Mouse (Mus musculus): ENCODE measurements at regions not wholly inside any gene's neighbourhood (a gene's known extent, or its start where the extent isn't known, plus 50 kb on each side); places are given as distances from the start of the nearest gene placed in this dataset.

GRCm38 (mm10) chr10:44765527-44765926 is 237.2 kb upstream of the Prdm1 start:
- Histone ChIP-seq H3K27me3 (ENCODE audit: control insufficient read depth, insufficient read depth, low read length) (no peaks in the 10 kb centered on the region), H3K27ac (replicated peaks; ENCODE audit: low read depth, low read length) (no peak overlapping the region), H3K9ac (ENCODE audit: low read depth, low read length, severe bottlenecking) (no peak overlapping the region), H3K4me1 (ENCODE audit: control insufficient read depth, insufficient read depth, low read length) (no peaks in the 10 kb centered on the region), H3K9me3 (ENCODE audit: control insufficient read depth, low read length) (no peaks in the 10 kb centered on the region), H3K4me2 (replicated peaks; ENCODE audit: low read depth, low read length, severe bottlenecking) (no peak overlapping the region), H3K4me3 (replicated peaks; ENCODE audit: low read length) (no peak overlapping the region), H3K36me3 (ENCODE audit: control insufficient read depth, insufficient read depth, low read length) (no peaks in the 10 kb centered on the region)
- no peak for TF ChIP-seq POLR2A (IDR thresholded peaks at IDR 0.05; ENCODE audit: borderline replicate concordance, extremely low read depth, insufficient read depth, insufficient read length)
- no peak for DNase-seq (ENCODE audit: low spot score)
- WGBS, result 82% methylated on average over 3 of the region's 3 CpGs
- ATAC-seq (ENCODE audit: low FRiP score, low read depth), result no peak

GRCm38 (mm10) chr10:44763102-44763501 is 234.8 kb upstream of the Prdm1 start:
- 7% methylated on average over 3 of the region's 3 CpGs for WGBS
- Histone ChIP-seq H3K27me3 (ENCODE audit: control insufficient read depth, insufficient read depth, low read length) (no peaks in the 10 kb centered on the region), H3K9ac (ENCODE audit: low read depth, low read length, severe bottlenecking) (no peak overlapping the region), H3K4me2 (replicated peaks; ENCODE audit: low read depth, low read length, severe bottlenecking) (no peak overlapping the region), H3K4me3 (replicated peaks; ENCODE audit: low read length) (no peak overlapping the region), H3K4me1 (ENCODE audit: control insufficient read depth, insufficient read depth, low read length) (no peaks in the 10 kb centered on the region), H3K36me3 (ENCODE audit: control insufficient read depth, insufficient read depth, low read length) (no peaks in the 10 kb centered on the region), H3K9me3 (ENCODE audit: control insufficient read depth, low read length) (no peaks in the 10 kb centered on the region), H3K27ac (replicated peaks; ENCODE audit: low read depth, low read length) (no peak overlapping the region)
- no peak for TF ChIP-seq POLR2A (IDR thresholded peaks at IDR 0.05; ENCODE audit: borderline replicate concordance, extremely low read depth, insufficient read depth, insufficient read length)
- no peak for DNase-seq (ENCODE audit: low spot score)
- ATAC-seq (ENCODE audit: low FRiP score, low read depth), result no peak

DNA sequence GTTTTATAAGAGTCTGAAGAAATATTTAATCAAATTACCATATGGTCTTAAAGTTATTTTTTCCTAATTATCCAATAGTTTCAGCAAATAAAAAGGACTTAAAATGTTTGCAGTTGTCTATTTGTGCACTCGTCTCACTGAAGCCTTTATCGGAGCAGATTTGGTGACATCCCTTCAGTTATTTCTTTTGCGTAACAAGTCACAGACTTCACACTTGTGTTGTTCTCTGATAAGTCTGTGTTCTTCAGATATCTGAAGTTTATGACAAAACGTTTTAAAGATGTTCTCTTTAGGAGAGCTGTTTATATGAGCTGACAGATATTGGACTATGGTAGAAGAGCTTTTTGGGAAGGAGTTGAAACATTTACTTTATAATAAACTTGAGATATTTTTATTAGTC is 233.8 kb upstream of the Prdm1 start:
- DNase-seq (ENCODE audit: low spot score), result no peak
- Histone ChIP-seq H3K4me3 (replicated peaks; ENCODE audit: low read length) (no peak overlapping the region), H3K9me3 (ENCODE audit: control insufficient read depth, low read length) (no peaks in the 10 kb centered on the region), H3K4me2 (replicated peaks; ENCODE audit: low read depth, low read length, severe bottlenecking) (no peak overlapping the region), H3K4me1 (ENCODE audit: control insufficient read depth, insufficient read depth, low read length) (no peaks in the 10 kb centered on the region), H3K9ac (ENCODE audit: low read depth, low read length, severe bottlenecking) (no peak overlapping the region), H3K36me3 (ENCODE audit: control insufficient read depth, insufficient read depth, low read length) (no peaks in the 10 kb centered on the region), H3K27ac (replicated peaks; ENCODE audit: low read depth, low read length) (no peak overlapping the region), H3K27me3 (ENCODE audit: control insufficient read depth, insufficient read depth, low read length) (no peaks in the 10 kb centered on the region)
- TF ChIP-seq POLR2A (IDR thresholded peaks at IDR 0.05; ENCODE audit: borderline replicate concordance, extremely low read depth, insufficient read depth, insufficient read length), result no peak
- ATAC-seq (ENCODE audit: low FRiP score, low read depth), result no peak
- WGBS, result 73% methylated on average over 4 of the region's 4 CpGs

GRCm38 (mm10) chr10:44761324-44761723 is 233.0 kb upstream of the Prdm1 start:
- TF ChIP-seq POLR2A (IDR thresholded peaks at IDR 0.05; ENCODE audit: borderline replicate concordance, extremely low read depth, insufficient read depth, insufficient read length), result no peak
- H3K27ac ChIP-seq (replicated peaks; ENCODE audit: low read depth, low read length), result no peak overlapping the region
- H3K4me2 ChIP-seq (replicated peaks; ENCODE audit: low read depth, low read length, severe bottlenecking), result no peak overlapping the region
- ATAC-seq (ENCODE audit: low FRiP score, low read depth), result no peak
- no peaks in the 10 kb centered on the region for H3K36me3 ChIP-seq (ENCODE audit: control insufficient read depth, insufficient read depth, low read length)
- no peak overlapping the region for H3K4me3 ChIP-seq (replicated peaks; ENCODE audit: low read length)
- H3K9ac ChIP-seq (ENCODE audit: low read depth, low read length, severe bottlenecking), result no peak overlapping the region
- H3K4me1 ChIP-seq (ENCODE audit: control insufficient read depth, insufficient read depth, low read length), result no peaks in the 10 kb centered on the region
- no peaks in the 10 kb centered on the region for H3K9me3 ChIP-seq (ENCODE audit: control insufficient read depth, low read length)
- 82% methylated on average over 4 of the region's 4 CpGs for WGBS
- no peaks in the 10 kb centered on the region for H3K27me3 ChIP-seq (ENCODE audit: control insufficient read depth, insufficient read depth, low read length)
- DNase-seq (ENCODE audit: low spot score), result no peak

DNA sequence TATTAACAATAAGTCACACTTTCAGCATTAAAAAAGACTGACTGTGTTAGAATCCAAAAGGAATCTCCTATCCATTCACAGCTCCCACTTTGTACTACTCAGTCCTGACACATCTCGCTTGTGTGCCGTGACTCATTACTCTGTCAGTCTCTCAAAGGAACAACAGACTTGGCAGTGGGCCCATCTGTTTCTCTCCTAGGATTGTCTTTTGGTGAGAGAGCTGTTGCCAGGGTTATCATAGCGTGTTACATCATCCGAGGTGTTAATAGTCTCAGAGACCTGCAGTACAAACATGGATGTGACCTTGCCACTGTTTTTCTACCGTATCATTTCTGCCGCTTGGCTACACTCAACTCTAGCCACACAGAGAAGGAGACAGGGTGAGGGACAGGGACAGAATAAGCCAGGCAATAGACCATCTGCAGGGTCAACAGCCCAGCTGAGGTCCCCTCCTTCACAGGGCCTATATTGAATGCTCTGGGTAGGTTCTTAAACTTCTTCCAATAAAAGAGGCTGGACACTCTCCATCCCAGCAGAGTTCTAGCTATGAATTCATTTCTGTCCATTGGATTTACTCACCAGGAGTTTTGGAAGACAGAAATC is 227.2 kb upstream of the Prdm1 start:
- Histone ChIP-seq H3K9ac (ENCODE audit: low read depth, low read length, severe bottlenecking) (no peak overlapping the region), H3K4me1 (ENCODE audit: control insufficient read depth, insufficient read depth, low read length) (peaks cover 3% of the 10 kb centered on the region; the same call in 1 of the 2 replicates), H3K27me3 (ENCODE audit: control insufficient read depth, insufficient read depth, low read length) (peaks cover 7% of the 10 kb centered on the region; the same call in 1 of the 2 replicates), H3K4me3 (replicated peaks; ENCODE audit: low read length) (no peak overlapping the region), H3K27ac (replicated peaks; ENCODE audit: low read depth, low read length) (no peak overlapping the region), H3K9me3 (ENCODE audit: control insufficient read depth, low read length) (no peaks in the 10 kb centered on the region), H3K36me3 (ENCODE audit: control insufficient read depth, insufficient read depth, low read length) (no peaks in the 10 kb centered on the region), H3K4me2 (replicated peaks; ENCODE audit: low read depth, low read length, severe bottlenecking) (no peak overlapping the region)
- ATAC-seq (ENCODE audit: low FRiP score, low read depth) (no peak), DNase-seq (ENCODE audit: low spot score) (peak; percentile 36)
- 88% methylated on average over 6 of the region's 6 CpGs for WGBS
- no peak for TF ChIP-seq POLR2A (IDR thresholded peaks at IDR 0.05; ENCODE audit: borderline replicate concordance, extremely low read depth, insufficient read depth, insufficient read length)

All from limb, embryonic 14.5 days (tissue).